Comparison of ENCODE assay signal across 9 mouse cellular contexts in genomic region chr4:119932549-119933257, GRCm38 (mm10).
DNase-seq lines count a peak whose midpoint lies in the region; ATAC-seq and TF ChIP-seq lines count a peak whose summit lies in the region.
"Had no signal": no experiment of that assay in that cellular context is flagged by ENCODE, and none has a peak within 500 bp of the region (broad histone marks: within the 10 kb centered on the region; RNA-seq: fewer than 3 reads in every experiment).

No protein-coding gene starts in this region.

- H3K36me3 ChIP-seq in forebrain, postnatal 0 days (ENCODE audit: insufficient read depth): no peaks in the 10 kb centered on the region
- no peaks in the 10 kb centered on the region for H3K36me3 ChIP-seq in myocyte (ENCODE audit: control insufficient read depth, insufficient read depth)

- H3K4me1 ChIP-seq in forebrain, postnatal 0 days (ENCODE audit: insufficient read depth): peaks cover 2% of the 10 kb centered on the region; the same call in 1 of the 2 replicates

- intact Hi-C loops in gastrocnemius, adult 2 months (cut with DNase I): no loop called here

- H3K27ac ChIP-seq in gastrocnemius, adult 2 months: no peak overlapping the region
- peak overlapping the region; percentile 16; the same call in 1 of the 2 replicates for H3K27ac ChIP-seq in forebrain, postnatal 0 days (ENCODE audit: low read depth, low read length)

- POLR2A ChIA-PET in Patski (lab: Charles Lee): interaction anchor here (0.6 kb wide), 1 partner anchor 54 kb away, joined by 4 read pairs; no protein-coding TSS in a partner anchor

- CTCF ChIA-PET in Patski (lab: Charles Lee): no interaction called here

- TF ChIP-seq POLR2A in myocyte (IDR thresholded peaks at IDR 0.05; ENCODE audit: insufficient read length, low read depth): no peak

- H3K9me3 ChIP-seq in forebrain, postnatal 0 days (ENCODE audit: low read length): no peaks in the 10 kb centered on the region
- H3K9me3 ChIP-seq: megakaryocyte, embryonic 14.5 days had no signal

- H3K4me2 ChIP-seq in forebrain, postnatal 0 days (ENCODE audit: low read depth): no peak overlapping the region
- H3K4me2 ChIP-seq in myocyte (ENCODE audit: low read depth): peak overlapping the region; percentile 67

- peak; percentile 52 for DNase-seq in gastrocnemius, adult 2 months
- DNase-seq in gastrocnemius, adult 18-20 months (ENCODE audit: low spot score): no peak
- peak; percentile 75 for DNase-seq in Patski (ENCODE audit: low read depth, low spot score)
- peak; percentile 6 for DNase-seq in forebrain, postnatal 0 days
- DNase-seq in B cell, adult 2 months: no peak
- no peak for DNase-seq in layer of hippocampus, adult 9-11 months
- no peak for DNase-seq in heart, adult 8-10 months (ENCODE audit: low spot score)

- H3K27me3 ChIP-seq in Patski: no peaks in the 10 kb centered on the region
- H3K27me3 ChIP-seq in forebrain, postnatal 0 days (ENCODE audit: insufficient read depth, low read length): no peaks in the 10 kb centered on the region
- H3K27me3 ChIP-seq in myocyte (ENCODE audit: control insufficient read depth, insufficient read depth, insufficient read length): no peaks in the 10 kb centered on the region

- no peaks in the 10 kb centered on the region for H3K79me2 ChIP-seq in myocyte (ENCODE audit: control insufficient read depth, insufficient read depth)

- ATAC-seq in Patski: peak; percentile 96
- ATAC-seq in forebrain, postnatal 0 days: peak; percentile 47

- H3K9ac ChIP-seq in forebrain, postnatal 0 days: no peak overlapping the region

- no peak overlapping the region for H3K4me3 ChIP-seq in gastrocnemius, adult 2 months
- no peak overlapping the region for H3K4me3 ChIP-seq in forebrain, postnatal 0 days (ENCODE audit: low read depth, low read length)
- H3K4me3 ChIP-seq in myocyte: no peak overlapping the region
- H3K4me3 ChIP-seq: megakaryocyte, embryonic 14.5 days had no signal

- WGBS in forebrain, postnatal 0 days: 44% methylated on average over 13 of the region's 13 CpGs

- in situ Hi-C loops in Patski (cut with MboI; ENCODE audit: low pct_unique_long_range_greater_than_20kb): no loop called here

- H3ac ChIP-seq in myocyte (ENCODE audit: control insufficient read depth, insufficient read length): no peak overlapping the region

- TF ChIP-seq CTCF in gastrocnemius, adult 2 months (IDR thresholded peaks at IDR 0.05): no peak
- no peak for TF ChIP-seq CTCF in Patski (IDR thresholded peaks at IDR 0.05)
- TF ChIP-seq CTCF in forebrain, postnatal 0 days (IDR thresholded peaks at IDR 0.05; ENCODE audit: low read depth): no peak

TF ChIP-seq in myocyte, 11 proteins besides CTCF, POLR2A, EP300 and RAD21:
- TF ChIP-seq POLR2AphosphoS2 (IDR thresholded peaks at IDR 0.05; ENCODE audit: insufficient read length, low read depth) (no peak), MYOD1 (IDR thresholded peaks at IDR 0.05; ENCODE audit: control insufficient read depth in 1 of 3, insufficient read length in 2 of 3, low read depth in 2 of 3) (peak in 1 of 3 experiments; percentile 8)

Comparison
In these comparisons a context has a peak if more than half of its experiments do, and no peak if none do; other contexts are left out.
1. DNase-seq: peak in gastrocnemius, adult 2 months (single experiment), Patski (single experiment) and forebrain, postnatal 0 days (single experiment); none in gastrocnemius, adult 18-20 months (single experiment), B cell, adult 2 months (0 of 2), layer of hippocampus, adult 9-11 months (single experiment) and heart, adult 8-10 months (single experiment).